Mouse (Mus musculus): Measurements from ENCODE around the gene Tmem41b.

- TF ChIP-seq POLR2A (IDR thresholded peaks at IDR 0.05; ENCODE audit: low read depth, low read length) (peak; percentile 89), CTCF (IDR thresholded peaks at IDR 0.05; ENCODE audit: extremely low read depth, insufficient read depth, insufficient read length, insufficient replicate concordance) (no peak)
Observed at GRCm38 (mm10) chr7:110018117-110018630, 31.4 kb upstream of the Tmem41b start, which contains the start of gene Ipo7.

Measured in spleen, adult 2 months (tissue).